Mouse (Mus musculus) adrenal gland, postnatal 10 days (tissue): ENCODE measurements around the gene Olfr911-ps1. TPM values are rescaled to one million over a fixed set of nuclear protein-coding genes. Genes with fewer than 3 reads are reported as not detected.

Source experiments
- DNase-seq: peaks from one replicate; pipeline ENCODE4 v3.0.0; 2021; ENCODE audit warnings: mixed read lengths
- long read RNA-seq, 2 experiments: library from polyadenylated mRNA; stranded (forward); transcript quantifications; one replicate each; pipeline ENCODE4 v2.0.0; 2021
- total RNA-seq, 2 experiments: library from RNA; stranded (reverse); gene quantifications; 2 replicates each; pipeline ENCODE4 v1.2.3; 2021

Gene Olfr911-ps1
- total RNA-seq = not detected
- long read RNA-seq, experiment 1 = 0 reads
- long read RNA-seq, experiment 2 = 0 reads

GRCm38 (mm10) chr9:38521280-38521679, at the start of gene Olfr911-ps1:
Gene Olfr911-ps1, plus strand, starts transcription at chr9:38521580.
- no peak for DNase-seq

DNA sequence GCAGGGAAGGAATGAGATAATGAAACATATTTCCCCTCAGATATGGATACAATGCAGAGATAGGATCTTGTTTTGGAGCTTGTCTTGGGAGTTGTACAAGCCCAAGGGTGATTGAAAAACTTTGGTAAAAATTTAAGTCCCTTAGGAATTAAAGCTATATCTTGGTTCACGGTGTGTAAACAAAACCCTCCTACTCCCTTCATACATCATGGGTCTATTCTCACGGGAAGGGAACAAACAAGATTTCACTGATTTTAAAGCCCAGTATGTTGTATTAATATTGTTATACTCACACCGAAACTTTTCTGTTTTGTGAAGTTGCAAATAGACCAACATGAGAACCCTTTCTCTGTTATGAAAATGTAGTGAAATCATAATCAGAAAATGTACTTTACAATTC, 34.6 kb upstream of the Olfr911-ps1 start, which contains the start of gene Olfr906:
Gene Olfr906, plus strand, starts transcription at position 301 of the 400 bp plus-strand sequence.
- DNase-seq = no peak

DNA sequence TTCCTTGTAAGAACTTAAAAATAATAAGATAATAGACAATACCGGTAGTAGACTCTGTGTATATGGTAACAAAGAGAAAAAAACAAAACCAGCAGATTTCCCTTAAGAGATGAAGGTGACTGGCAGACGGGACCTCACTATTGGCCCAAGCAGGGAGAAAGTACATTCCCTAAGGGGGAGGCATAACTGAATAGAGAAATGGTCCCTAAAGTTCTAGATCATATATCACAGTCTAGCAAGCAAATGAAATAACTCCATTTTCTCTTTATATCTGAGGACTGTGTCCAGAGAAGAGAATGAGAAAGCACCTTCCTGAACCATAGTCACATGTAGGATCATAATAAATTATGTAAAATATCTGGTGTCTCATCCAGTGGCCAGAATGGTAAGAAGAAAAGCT, 25.9 kb upstream of the Olfr911-ps1 start, which contains the start of gene Olfr907:
Gene Olfr907, plus strand, starts transcription at position 301 of the 400 bp plus-strand sequence.
- no peak for DNase-seq

GRCm38 (mm10) chr9:38512353-38512752, 9.0 kb upstream of the Olfr911-ps1 start:
- no peak for DNase-seq

GRCm38 (mm10) chr9:38537549-38537948, 16.2 kb downstream of the Olfr911-ps1 start, which contains the start of gene Olfr910:
Gene Olfr910, plus strand, starts transcription at chr9:38537849.
- no peak for DNase-seq

Other genes with a start within 250 kb of the Olfr911-ps1 start
- gene Olfr896-ps1, start 230.5 kb upstream of the Olfr911-ps1 start, total RNA-seq = not detected
- gene Olfr25, start 192.5 kb upstream of the Olfr911-ps1 start, total RNA-seq = not detected
- not detected for gene Olfr898, start 173.2 kb upstream of the Olfr911-ps1 start, total RNA-seq
- gene Olfr250, start 154.7 kb upstream of the Olfr911-ps1 start, total RNA-seq = not detected
- gene Olfr251, start 144.5 kb upstream of the Olfr911-ps1 start, total RNA-seq = not detected
- not detected for gene Olfr147, start 119.9 kb upstream of the Olfr911-ps1 start, total RNA-seq
- gene Olfr901, start 92.1 kb upstream of the Olfr911-ps1 start, total RNA-seq = not detected
- gene Olfr902, start 73.9 kb upstream of the Olfr911-ps1 start, total RNA-seq = not detected
- not detected for gene Olfr904, start 58.4 kb upstream of the Olfr911-ps1 start, total RNA-seq
- not detected for gene Olfr905, start 50.5 kb upstream of the Olfr911-ps1 start, total RNA-seq
- not detected for gene Olfr906, start 34.5 kb upstream of the Olfr911-ps1 start, total RNA-seq
- not detected for gene Olfr907, start 25.8 kb upstream of the Olfr911-ps1 start, total RNA-seq
- not detected for gene Olfr910, start 16.3 kb downstream of the Olfr911-ps1 start, total RNA-seq
- not detected for gene Olfr912, start 58.6 kb downstream of the Olfr911-ps1 start, total RNA-seq
- not detected for gene Olfr913, start 71.2 kb downstream of the Olfr911-ps1 start, total RNA-seq
- not detected for gene Olfr914, start 83.5 kb downstream of the Olfr911-ps1 start, total RNA-seq
- gene Olfr916, start 138.3 kb downstream of the Olfr911-ps1 start, total RNA-seq = not detected
- not detected for gene Olfr917, start 144.3 kb downstream of the Olfr911-ps1 start, total RNA-seq
- not detected for gene Olfr918, start 153.0 kb downstream of the Olfr911-ps1 start, total RNA-seq
- gene Olfr919, start 182.1 kb downstream of the Olfr911-ps1 start, total RNA-seq = not detected
- 10 to 100 TPM; 33.2 to 37.9 TPM for gene Vwa5a, start 196.7 kb downstream of the Olfr911-ps1 start, total RNA-seq
- under 1 TPM; 0.09 to 0.30 TPM for gene Olfr920, start 230.7 kb downstream of the Olfr911-ps1 start, total RNA-seq